Mouse (Mus musculus): ENCODE measurements around the gene Drg2. TPM values are rescaled to one million over a fixed set of nuclear protein-coding genes. Genes with fewer than 3 reads are reported as not detected.

Gene Drg2
- polyA plus RNA-seq, 1 experiment from 2014 or later: 48.6 TPM

DNA sequence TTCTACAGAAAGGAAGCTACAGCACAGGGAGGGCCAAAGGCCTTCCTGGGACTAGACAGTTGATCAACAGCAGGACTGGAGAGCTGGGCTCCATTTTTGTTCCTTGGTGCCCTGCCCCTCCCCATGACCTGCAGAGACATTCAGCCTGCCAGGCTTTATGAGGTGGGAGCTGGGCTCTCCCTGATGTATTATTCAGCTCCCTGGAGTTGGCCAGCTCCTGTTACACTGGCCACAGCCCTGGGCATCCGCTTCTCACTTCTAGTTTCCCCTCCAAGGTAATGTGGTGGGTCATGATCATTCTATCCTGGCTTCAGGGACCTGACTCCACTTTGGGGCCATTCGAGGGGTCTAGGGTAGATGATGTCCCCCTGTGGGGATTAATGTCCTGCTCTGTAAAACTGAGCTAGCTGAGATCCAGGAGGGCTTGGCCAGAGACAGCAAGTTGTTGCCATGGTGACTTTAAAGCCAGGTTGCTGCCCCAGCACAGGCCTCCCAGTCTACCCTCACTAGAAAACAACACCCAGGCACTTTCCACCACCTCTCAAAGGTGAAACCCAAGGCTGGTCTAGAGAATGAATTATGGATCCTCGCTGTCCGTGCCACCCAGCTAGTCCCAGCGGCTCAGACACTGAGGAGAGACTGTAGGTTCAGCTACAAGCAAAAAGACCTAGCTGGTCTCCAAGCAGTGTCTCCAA lies 21.4 kb downstream of the Drg2 start:
- ATAC-seq (no peak), DNase-seq (ENCODE audit: low spot score) (no peak)
- no peak overlapping the region for H3K4me2 ChIP-seq (replicated peaks; ENCODE audit: low read depth, low read length)
- H3K9ac ChIP-seq (replicated peaks; ENCODE audit: low read depth): no peak overlapping the region
- H3K4me1 ChIP-seq (ENCODE audit: insufficient read depth, low read depth, low read length): no peaks in the 10 kb centered on the region
- no peaks in the 10 kb centered on the region for H3K36me3 ChIP-seq (ENCODE audit: insufficient read depth, low read length)
- H3K27me3 ChIP-seq (replicated peaks; ENCODE audit: insufficient read depth, low read length): no peaks in the 10 kb centered on the region
- no peak for TF ChIP-seq CTCF (IDR thresholded peaks at IDR 0.05)
- no peak for TF ChIP-seq EP300 (IDR thresholded peaks at IDR 0.05)
- no peak overlapping the region for H3K4me3 ChIP-seq (ENCODE audit: low read depth, low read length)
- no peaks in the 10 kb centered on the region for H3K9me3 ChIP-seq (ENCODE audit: low read length)
- H3K27ac ChIP-seq (ENCODE audit: low read length): no peak overlapping the region
- WGBS: 76% methylated on average over 5 of the region's 5 CpGs

DNA sequence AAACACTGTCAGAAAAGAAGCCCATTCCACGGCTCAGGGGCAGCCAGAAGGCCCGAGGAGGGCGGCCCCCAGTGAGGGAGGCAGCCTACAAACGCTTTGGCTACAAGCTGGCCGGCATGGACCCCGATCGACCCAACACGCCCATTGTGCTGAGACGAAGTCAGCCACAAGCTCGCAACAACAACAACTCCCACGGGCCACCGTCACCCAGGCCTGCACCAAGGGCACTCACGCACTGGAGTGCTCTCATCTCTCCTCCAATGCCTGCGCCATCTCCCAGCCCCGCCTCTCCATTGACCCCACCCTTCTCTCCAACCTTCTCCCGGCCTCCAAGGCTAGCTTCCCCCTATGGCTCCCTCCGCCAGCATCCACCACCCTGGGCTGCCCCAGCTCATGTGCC lies 23.7 kb downstream of the Drg2 start:
- TF ChIP-seq CTCF (IDR thresholded peaks at IDR 0.05) (no peak), EP300 (IDR thresholded peaks at IDR 0.05) (no peak)
- no peaks in the 10 kb centered on the region for H3K4me1 ChIP-seq (ENCODE audit: insufficient read depth, low read depth, low read length)
- no peak overlapping the region for H3K4me3 ChIP-seq (ENCODE audit: low read depth, low read length)
- WGBS: 33% methylated on average over 15 of the region's 17 CpGs
- H3K36me3 ChIP-seq (ENCODE audit: insufficient read depth, low read length): no peaks in the 10 kb centered on the region
- peak; percentile 95 for ATAC-seq
- H3K9me3 ChIP-seq (ENCODE audit: low read length): no peaks in the 10 kb centered on the region
- H3K27ac ChIP-seq (ENCODE audit: low read length): no peak overlapping the region
- H3K9ac ChIP-seq (replicated peaks; ENCODE audit: low read depth): no peak overlapping the region
- DNase-seq (ENCODE audit: low spot score): peak; percentile 87
- H3K27me3 ChIP-seq (replicated peaks; ENCODE audit: insufficient read depth, low read length): no peaks in the 10 kb centered on the region
- H3K4me2 ChIP-seq (replicated peaks; ENCODE audit: low read depth, low read length): peak overlapping the region; percentile 22; the same call in 1 of the 2 replicates

DNA sequence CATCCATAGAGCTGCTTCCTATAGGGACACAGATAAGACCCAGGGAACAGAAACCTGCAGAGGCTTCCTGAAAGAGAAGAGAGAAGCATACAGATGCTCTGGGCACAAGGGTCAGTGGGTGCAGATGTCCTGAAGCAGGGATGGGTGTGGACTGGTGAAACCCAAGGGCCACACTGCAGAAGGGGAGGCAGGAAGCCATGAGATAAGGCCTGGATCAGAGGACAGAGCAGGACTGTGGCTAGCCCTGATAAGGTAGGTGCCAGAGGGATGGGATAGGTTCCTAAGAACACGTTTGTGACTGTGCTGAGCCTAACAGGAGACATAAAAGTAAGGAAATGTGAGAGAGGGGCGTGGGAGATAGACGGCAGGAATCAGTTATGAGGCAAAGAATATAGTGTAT lies 31.9 kb downstream of the Drg2 start:
- Histone ChIP-seq H3K36me3 (ENCODE audit: insufficient read depth, low read length) (no peaks in the 10 kb centered on the region), H3K27ac (ENCODE audit: low read length) (no peak overlapping the region), H3K27me3 (replicated peaks; ENCODE audit: insufficient read depth, low read length) (no peaks in the 10 kb centered on the region), H3K4me2 (replicated peaks; ENCODE audit: low read depth, low read length) (no peak overlapping the region), H3K4me3 (ENCODE audit: low read depth, low read length) (no peak overlapping the region), H3K9ac (replicated peaks; ENCODE audit: low read depth) (no peak overlapping the region), H3K9me3 (ENCODE audit: low read length) (no peaks in the 10 kb centered on the region), H3K4me1 (ENCODE audit: insufficient read depth, low read depth, low read length) (no peaks in the 10 kb centered on the region)
- no peak for ATAC-seq
- TF ChIP-seq CTCF (IDR thresholded peaks at IDR 0.05): no peak
- TF ChIP-seq EP300 (IDR thresholded peaks at IDR 0.05): no peak
- no peak for DNase-seq (ENCODE audit: low spot score)
- 57% methylated on average over 3 of the region's 3 CpGs for WGBS

- no peak overlapping the region for H3K4me3 ChIP-seq (ENCODE audit: low read depth, low read length)
- no peak overlapping the region for H3K27ac ChIP-seq (ENCODE audit: low read length)
- no peaks in the 10 kb centered on the region for H3K9me3 ChIP-seq (ENCODE audit: low read length)
- no peak overlapping the region for H3K4me2 ChIP-seq (replicated peaks; ENCODE audit: low read depth, low read length)
- WGBS: 80% methylated on average over 5 of the region's 5 CpGs
- no peaks in the 10 kb centered on the region for H3K27me3 ChIP-seq (replicated peaks; ENCODE audit: insufficient read depth, low read length)
- no peaks in the 10 kb centered on the region for H3K36me3 ChIP-seq (ENCODE audit: insufficient read depth, low read length)
- DNase-seq (ENCODE audit: low spot score) (no peak), ATAC-seq (no peak)
- TF ChIP-seq EP300 (IDR thresholded peaks at IDR 0.05): no peak
- no peaks in the 10 kb centered on the region for H3K4me1 ChIP-seq (ENCODE audit: insufficient read depth, low read depth, low read length)
- no peak overlapping the region for H3K9ac ChIP-seq (replicated peaks; ENCODE audit: low read depth)
Observed at GRCm38 (mm10) chr11:60492726-60493125, 38.3 kb downstream of the Drg2 start.

DNA sequence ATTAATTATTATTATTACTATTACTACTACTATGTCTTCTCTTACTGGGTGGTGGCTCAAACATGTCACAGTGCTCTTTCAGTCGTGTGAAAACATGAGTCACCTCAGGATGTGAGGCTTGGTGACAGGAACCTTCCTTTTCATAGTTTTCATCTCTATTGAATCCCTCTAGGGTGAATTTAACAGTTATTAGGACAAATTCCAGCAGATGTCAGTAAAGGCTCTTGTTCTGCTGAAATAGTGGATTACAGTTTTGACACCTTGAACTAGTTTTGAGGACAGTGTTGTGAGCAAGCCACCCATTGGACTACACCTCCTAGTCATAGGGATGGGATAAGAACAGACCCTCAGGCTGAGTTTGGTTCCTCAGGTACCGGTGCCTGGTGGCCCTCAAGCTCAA lies 41.3 kb downstream of the Drg2 start:
- no peak overlapping the region for H3K27ac ChIP-seq (ENCODE audit: low read length)
- no peaks in the 10 kb centered on the region for H3K4me1 ChIP-seq (ENCODE audit: insufficient read depth, low read depth, low read length)
- H3K9me3 ChIP-seq (ENCODE audit: low read length): no peaks in the 10 kb centered on the region
- no peak overlapping the region for H3K4me2 ChIP-seq (replicated peaks; ENCODE audit: low read depth, low read length)
- WGBS: 50% methylated on average over 2 of the region's 2 CpGs
- H3K4me3 ChIP-seq (ENCODE audit: low read depth, low read length): no peak overlapping the region
- DNase-seq (ENCODE audit: low spot score) (no peak), ATAC-seq (no peak)
- no peaks in the 10 kb centered on the region for H3K27me3 ChIP-seq (replicated peaks; ENCODE audit: insufficient read depth, low read length)
- no peaks in the 10 kb centered on the region for H3K36me3 ChIP-seq (ENCODE audit: insufficient read depth, low read length)
- no peak overlapping the region for H3K9ac ChIP-seq (replicated peaks; ENCODE audit: low read depth)
- TF ChIP-seq CTCF (IDR thresholded peaks at IDR 0.05) (no peak), EP300 (IDR thresholded peaks at IDR 0.05) (no peak)

GRCm38 (mm10) chr11:60507281-60507680 lies 52.9 kb downstream of the Drg2 start:
- Histone ChIP-seq H3K4me2 (replicated peaks; ENCODE audit: low read depth, low read length) (no peak overlapping the region), H3K4me1 (ENCODE audit: insufficient read depth, low read depth, low read length) (no peaks in the 10 kb centered on the region), H3K36me3 (ENCODE audit: insufficient read depth, low read length) (no peaks in the 10 kb centered on the region), H3K9me3 (ENCODE audit: low read length) (no peaks in the 10 kb centered on the region), H3K9ac (replicated peaks; ENCODE audit: low read depth) (no peak overlapping the region), H3K4me3 (ENCODE audit: low read depth, low read length) (no peak overlapping the region), H3K27ac (ENCODE audit: low read length) (no peak overlapping the region), H3K27me3 (replicated peaks; ENCODE audit: insufficient read depth, low read length) (0 out of 2 replicates have a peak, but pooled peaks cover 8% of the 10 kb centered on the region)
- no peak for DNase-seq (ENCODE audit: low spot score)
- ATAC-seq: no peak
- WGBS: 81% methylated on average over 13 of the region's 13 CpGs
- TF ChIP-seq EP300 (IDR thresholded peaks at IDR 0.05): no peak
- TF ChIP-seq CTCF (IDR thresholded peaks at IDR 0.05): no peak
